Mouse (Mus musculus): ENCODE measurements around the gene Brca1. TPM values are rescaled to one million over a fixed set of nuclear protein-coding genes. Genes with fewer than 3 reads are reported as not detected.
"Not testable (repeated sequence)": the region's sequence is repeated elsewhere in the genome, so short reads cannot be mapped to it uniquely, and the experiment has no call there.

Gene Brca1
- polyA plus RNA-seq, 1 experiment from 2014 or later = 14.1 TPM

DNA sequence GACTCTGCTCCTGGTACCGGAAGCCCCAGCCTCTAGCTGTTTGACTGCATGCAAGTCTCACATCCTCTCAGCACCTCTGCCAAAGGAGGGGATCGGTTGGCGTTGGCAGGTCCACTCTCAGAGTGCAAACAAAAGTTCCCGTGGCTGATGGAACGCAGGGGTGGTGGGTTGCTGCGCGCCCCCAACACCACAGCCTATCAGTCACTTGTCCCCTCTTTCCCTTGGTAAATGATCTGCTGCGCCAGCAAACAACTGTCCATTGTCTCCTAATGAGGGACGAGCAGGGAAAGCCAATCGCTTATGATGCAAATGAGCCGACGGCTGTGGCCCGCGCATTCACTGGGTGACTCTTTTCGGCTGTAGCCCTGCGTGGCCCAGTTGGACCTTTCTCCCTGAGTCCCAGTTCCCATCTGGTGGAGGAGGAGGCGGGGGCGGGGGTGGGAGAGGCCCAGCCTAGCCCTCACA, 72.6 kb downstream of the Brca1 start:
- Histone ChIP-seq H3K9me3 (ENCODE audit: control insufficient read depth, low read length) (no peaks in the 10 kb centered on the region), H3K4me1 (replicated peaks; ENCODE audit: control insufficient read depth, insufficient read depth, low read length) (peaks cover 8% of the 10 kb centered on the region), H3K27ac (ENCODE audit: low read length) (0 out of 2 replicates have a peak overlapping the region, but pooled peaks have one; percentile 20), H3K9ac (ENCODE audit: low read length) (peak overlapping the region; percentile 37; the same call in 1 of the 2 replicates), H3K27me3 (ENCODE audit: control insufficient read depth, insufficient read depth, low read depth, low read length) (no peaks in the 10 kb centered on the region), H3K36me3 (ENCODE audit: control insufficient read depth, insufficient read depth, low read length) (no peaks in the 10 kb centered on the region), H3K4me2 (ENCODE audit: low read depth, low read length) (peak overlapping the region; percentile 43), H3K4me3 (ENCODE audit: low read length) (peak overlapping the region; percentile 12)
- WGBS = 6% methylated on average over 18 of the region's 18 CpGs
- no peak for ATAC-seq (ENCODE audit: low read depth)

DNA sequence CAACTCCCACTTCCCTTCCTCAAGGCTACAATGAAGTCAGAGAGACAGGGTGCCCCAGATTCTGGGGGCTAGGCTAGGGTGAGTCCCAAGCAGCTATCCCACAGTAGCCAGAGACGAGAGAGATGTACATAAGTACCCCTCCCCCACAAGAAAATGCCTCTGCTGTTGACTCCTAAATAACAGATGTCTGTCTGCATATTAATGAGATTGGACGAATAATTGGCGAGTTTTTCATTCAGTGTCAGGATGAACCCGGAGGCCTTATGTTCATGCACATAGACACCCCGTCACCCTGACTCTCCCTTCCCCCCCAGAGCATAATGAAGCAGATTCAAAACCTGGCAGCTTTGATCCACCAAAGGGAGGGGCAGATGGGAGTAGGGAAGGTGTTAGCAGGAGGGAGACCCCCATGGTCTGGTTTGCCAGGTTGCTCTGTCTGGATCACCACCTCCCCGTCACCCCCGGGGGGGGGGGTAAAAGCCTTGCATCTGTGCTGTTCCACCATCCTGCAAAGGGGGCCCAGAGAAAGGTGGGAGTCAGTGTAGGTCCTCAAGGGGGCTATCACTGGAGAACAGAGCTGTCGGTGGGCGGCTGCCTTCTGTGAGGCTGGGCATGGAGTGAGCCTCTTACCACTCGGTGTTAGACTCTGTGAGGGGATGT, 74.1 kb downstream of the Brca1 start:
- H3K36me3 ChIP-seq (ENCODE audit: control insufficient read depth, insufficient read depth, low read length) = no peaks in the 10 kb centered on the region
- no peak overlapping the region for H3K4me2 ChIP-seq (ENCODE audit: low read depth, low read length)
- no peaks in the 10 kb centered on the region for H3K27me3 ChIP-seq (ENCODE audit: control insufficient read depth, insufficient read depth, low read depth, low read length)
- no peak overlapping the region for H3K9ac ChIP-seq (ENCODE audit: low read length)
- H3K4me3 ChIP-seq (ENCODE audit: low read length) = no peak overlapping the region
- WGBS = 63% methylated on average over 10 of the region's 10 CpGs
- peaks cover 8% of the 10 kb centered on the region for H3K4me1 ChIP-seq (replicated peaks; ENCODE audit: control insufficient read depth, insufficient read depth, low read length)
- H3K27ac ChIP-seq (ENCODE audit: low read length) = no peak overlapping the region
- no peak for ATAC-seq (ENCODE audit: low read depth)
- no peaks in the 10 kb centered on the region for H3K9me3 ChIP-seq (ENCODE audit: control insufficient read depth, low read length)

DNA sequence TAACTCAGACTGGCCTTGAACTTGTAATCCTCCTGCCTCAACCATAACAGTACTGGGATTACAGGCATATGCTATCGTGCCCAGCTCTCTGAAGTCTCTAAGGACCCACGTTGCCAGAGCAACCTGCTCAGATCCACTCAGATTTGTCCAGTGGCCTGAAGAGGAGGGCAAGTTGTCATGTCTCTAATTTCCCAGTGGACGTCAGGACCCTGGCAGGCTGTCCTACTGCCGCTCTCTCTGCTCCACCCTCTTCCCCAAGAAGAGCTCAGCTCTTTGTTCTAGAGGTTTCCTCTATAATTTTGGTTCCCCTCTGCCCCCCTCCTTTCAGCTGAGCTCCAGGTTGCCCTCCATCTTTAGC, 74.6 kb downstream of the Brca1 start:
- no peak overlapping the region for H3K4me3 ChIP-seq (ENCODE audit: low read length)
- no peaks in the 10 kb centered on the region for H3K9me3 ChIP-seq (ENCODE audit: control insufficient read depth, low read length)
- ATAC-seq (ENCODE audit: low read depth) = no peak
- H3K9ac ChIP-seq (ENCODE audit: low read length) = no peak overlapping the region
- H3K4me2 ChIP-seq (ENCODE audit: low read depth, low read length) = no peak overlapping the region
- H3K27me3 ChIP-seq (ENCODE audit: control insufficient read depth, insufficient read depth, low read depth, low read length) = no peaks in the 10 kb centered on the region
- 32% methylated on average over 4 of the region's 4 CpGs for WGBS
- H3K27ac ChIP-seq (ENCODE audit: low read length) = no peak overlapping the region
- peaks cover 8% of the 10 kb centered on the region for H3K4me1 ChIP-seq (replicated peaks; ENCODE audit: control insufficient read depth, insufficient read depth, low read length)
- no peaks in the 10 kb centered on the region for H3K36me3 ChIP-seq (ENCODE audit: control insufficient read depth, insufficient read depth, low read length)

DNA sequence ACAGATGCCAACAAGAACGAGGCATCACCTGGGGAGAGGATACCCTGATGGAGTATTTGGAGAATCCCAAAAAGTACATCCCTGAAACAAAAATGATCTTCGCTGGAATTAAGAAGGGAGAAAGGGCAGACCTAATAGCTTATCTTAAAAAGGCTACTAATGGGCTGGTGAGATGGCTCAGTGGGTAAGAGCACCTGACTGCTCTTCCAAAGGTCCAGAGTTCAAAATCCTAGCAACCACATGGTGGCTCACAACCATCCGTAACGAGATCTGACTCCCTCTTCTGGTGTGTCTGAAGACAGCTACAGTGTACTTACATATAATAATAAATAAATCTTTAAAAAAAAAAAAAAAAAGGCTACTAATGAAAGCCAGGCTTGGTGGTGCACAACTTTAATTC, 75.4 kb downstream of the Brca1 start:
- not testable (repeated sequence) for H3K36me3 ChIP-seq (ENCODE audit: control insufficient read depth, insufficient read depth, low read length); H3K4me1 ChIP-seq (replicated peaks; ENCODE audit: control insufficient read depth, insufficient read depth, low read length); H3K27ac ChIP-seq (ENCODE audit: low read length); H3K9me3 ChIP-seq (ENCODE audit: control insufficient read depth, low read length); H3K9ac ChIP-seq (ENCODE audit: low read length); H3K27me3 ChIP-seq (ENCODE audit: control insufficient read depth, insufficient read depth, low read depth, low read length); H3K4me2 ChIP-seq (ENCODE audit: low read depth, low read length); H3K4me3 ChIP-seq (ENCODE audit: low read length); ATAC-seq (ENCODE audit: low read depth)
- WGBS = 69% methylated on average over 4 of the region's 4 CpGs

DNA sequence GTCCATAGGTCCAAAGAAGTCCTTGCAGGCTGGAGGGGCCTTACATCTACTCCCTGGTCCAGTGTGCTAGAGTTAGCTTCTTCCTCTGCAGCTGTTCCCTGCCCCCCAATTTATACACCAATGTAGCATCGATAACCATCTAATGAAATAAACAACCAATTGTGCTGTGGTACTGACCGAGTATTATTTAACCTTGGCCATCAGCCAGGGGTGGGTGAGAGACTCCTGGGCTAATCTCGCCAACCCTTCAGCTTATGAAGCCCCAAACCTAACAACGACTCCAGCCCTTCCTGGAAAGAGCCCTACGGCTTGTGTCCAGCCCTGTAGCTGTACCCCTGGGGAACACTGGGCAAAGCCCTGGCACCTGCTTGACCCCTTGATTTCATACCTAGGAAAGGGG, 77.5 kb downstream of the Brca1 start:
- Histone ChIP-seq H3K4me3 (ENCODE audit: low read length) (no peak overlapping the region), H3K27ac (ENCODE audit: low read length) (no peak overlapping the region), H3K4me1 (replicated peaks; ENCODE audit: control insufficient read depth, insufficient read depth, low read length) (peaks cover 6% of the 10 kb centered on the region), H3K9me3 (ENCODE audit: control insufficient read depth, low read length) (no peaks in the 10 kb centered on the region), H3K9ac (ENCODE audit: low read length) (no peak overlapping the region), H3K36me3 (ENCODE audit: control insufficient read depth, insufficient read depth, low read length) (no peaks in the 10 kb centered on the region), H3K27me3 (ENCODE audit: control insufficient read depth, insufficient read depth, low read depth, low read length) (no peaks in the 10 kb centered on the region), H3K4me2 (ENCODE audit: low read depth, low read length) (no peak overlapping the region)
- ATAC-seq (ENCODE audit: low read depth) = no peak
- WGBS = 57% methylated on average over 5 of the region's 5 CpGs

DNA sequence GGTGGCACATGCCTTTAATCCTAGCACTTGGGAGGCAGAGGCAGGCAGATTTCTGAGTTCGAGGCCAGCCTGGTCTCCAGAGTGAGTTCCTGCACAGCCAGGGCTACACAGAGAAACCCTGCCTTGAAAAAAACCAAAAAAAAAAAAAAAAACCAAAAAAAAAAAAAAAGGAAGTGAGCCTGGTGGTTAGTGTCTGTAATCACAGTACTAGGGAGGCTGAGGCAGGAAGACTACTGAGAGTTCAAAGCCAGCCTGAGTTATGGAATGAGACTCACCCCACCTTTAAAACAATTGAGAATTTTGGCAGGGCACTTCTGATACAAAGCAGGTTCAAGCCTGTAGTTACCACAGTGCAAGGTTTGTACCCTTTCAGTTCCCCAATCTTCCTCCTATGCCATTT, 78.1 kb downstream of the Brca1 start:
- H3K4me2 ChIP-seq (ENCODE audit: low read depth, low read length); H3K9me3 ChIP-seq (ENCODE audit: control insufficient read depth, low read length); H3K36me3 ChIP-seq (ENCODE audit: control insufficient read depth, insufficient read depth, low read length); H3K4me1 ChIP-seq (replicated peaks; ENCODE audit: control insufficient read depth, insufficient read depth, low read length); H3K27me3 ChIP-seq (ENCODE audit: control insufficient read depth, insufficient read depth, low read depth, low read length); H3K27ac ChIP-seq (ENCODE audit: low read length); H3K9ac ChIP-seq (ENCODE audit: low read length); H3K4me3 ChIP-seq (ENCODE audit: low read length); ATAC-seq (ENCODE audit: low read depth): not testable (repeated sequence)
- WGBS = 62% methylated on average over 1 of the region's 1 CpGs

DNA sequence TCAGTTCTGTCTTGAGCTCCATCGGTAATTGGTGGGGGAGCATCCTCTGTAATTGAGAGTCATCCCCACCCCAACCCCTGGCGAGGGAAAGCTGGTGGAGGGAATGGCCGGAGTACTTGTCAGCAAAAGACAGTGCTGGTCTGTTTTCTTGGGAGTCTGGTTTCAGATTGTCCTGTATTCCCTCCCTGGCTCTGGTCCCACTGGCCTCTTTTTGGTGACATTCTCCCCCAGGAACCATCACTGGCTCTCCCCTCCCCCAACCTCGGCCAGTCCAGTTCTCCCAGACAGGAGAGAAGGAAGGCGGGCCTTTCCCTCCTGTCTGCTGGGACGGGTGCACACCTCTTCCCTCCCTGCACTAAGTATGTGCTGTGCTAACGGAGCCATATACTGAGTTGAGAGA, 79.4 kb downstream of the Brca1 start:
- Histone ChIP-seq H3K4me1 (replicated peaks; ENCODE audit: control insufficient read depth, insufficient read depth, low read length) (peaks cover 8% of the 10 kb centered on the region), H3K4me2 (ENCODE audit: low read depth, low read length) (no peak overlapping the region), H3K36me3 (ENCODE audit: control insufficient read depth, insufficient read depth, low read length) (no peaks in the 10 kb centered on the region), H3K9ac (ENCODE audit: low read length) (no peak overlapping the region), H3K4me3 (ENCODE audit: low read length) (no peak overlapping the region), H3K9me3 (ENCODE audit: control insufficient read depth, low read length) (no peaks in the 10 kb centered on the region), H3K27ac (ENCODE audit: low read length) (no peak overlapping the region), H3K27me3 (ENCODE audit: control insufficient read depth, insufficient read depth, low read depth, low read length) (no peaks in the 10 kb centered on the region; the same call in 1 of the 2 replicates)
- WGBS = 39% methylated on average over 7 of the region's 7 CpGs
- ATAC-seq (ENCODE audit: low read depth) = no peak

DNA sequence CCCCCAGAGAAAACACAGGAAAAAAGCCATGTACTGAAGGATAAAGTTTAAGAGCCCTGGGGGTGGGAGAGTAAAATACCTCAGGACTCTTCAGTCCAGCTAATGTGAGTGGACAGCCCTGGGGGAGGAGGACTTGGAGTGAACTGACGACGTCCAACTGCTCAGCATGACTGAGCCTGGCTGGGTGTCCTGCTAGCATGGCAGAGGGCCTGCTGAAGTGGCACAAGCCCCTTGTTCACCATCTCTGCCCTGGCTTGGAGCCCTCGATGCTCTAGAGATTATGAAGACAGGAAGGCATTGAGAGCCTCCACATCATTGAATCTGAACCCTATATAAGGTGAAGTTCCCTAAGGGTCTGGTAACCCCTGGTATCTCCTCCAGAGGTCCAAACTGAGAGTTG, 79.8 kb downstream of the Brca1 start:
- Histone ChIP-seq H3K4me2 (ENCODE audit: low read depth, low read length) (no peak overlapping the region), H3K36me3 (ENCODE audit: control insufficient read depth, insufficient read depth, low read length) (no peaks in the 10 kb centered on the region), H3K27ac (ENCODE audit: low read length) (no peak overlapping the region), H3K9ac (ENCODE audit: low read length) (no peak overlapping the region), H3K27me3 (ENCODE audit: control insufficient read depth, insufficient read depth, low read depth, low read length) (no peaks in the 10 kb centered on the region; the same call in 1 of the 2 replicates), H3K4me3 (ENCODE audit: low read length) (no peak overlapping the region), H3K4me1 (replicated peaks; ENCODE audit: control insufficient read depth, insufficient read depth, low read length) (peaks cover 9% of the 10 kb centered on the region), H3K9me3 (ENCODE audit: control insufficient read depth, low read length) (no peaks in the 10 kb centered on the region)
- no peak for ATAC-seq (ENCODE audit: low read depth)
- WGBS = 47% methylated on average over 3 of the region's 3 CpGs

DNA sequence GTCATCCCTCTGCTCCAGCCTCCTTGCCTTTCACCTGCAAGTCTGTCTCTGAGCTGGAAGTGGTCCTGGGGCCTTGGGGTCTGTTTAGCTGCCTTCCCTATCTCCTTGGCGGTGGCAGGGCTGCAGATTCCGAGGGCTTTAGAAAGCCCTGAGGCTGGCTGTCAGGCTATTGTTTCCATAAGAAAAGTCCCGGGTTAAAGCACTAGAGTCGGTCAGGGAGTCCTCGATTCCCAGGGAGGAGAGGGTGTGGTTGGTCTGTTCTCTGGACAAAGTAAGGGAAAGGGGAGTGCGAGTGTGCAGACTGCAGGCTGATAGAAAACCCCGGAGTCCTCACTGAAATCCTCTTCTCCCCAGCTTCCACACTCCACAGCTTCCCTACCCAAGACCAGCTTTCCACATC, 81.5 kb downstream of the Brca1 start:
- Histone ChIP-seq H3K4me3 (ENCODE audit: low read length) (no peak overlapping the region), H3K36me3 (ENCODE audit: control insufficient read depth, insufficient read depth, low read length) (no peaks in the 10 kb centered on the region), H3K27me3 (ENCODE audit: control insufficient read depth, insufficient read depth, low read depth, low read length) (no peaks in the 10 kb centered on the region; the same call in 1 of the 2 replicates), H3K27ac (ENCODE audit: low read length) (no peak overlapping the region), H3K9ac (ENCODE audit: low read length) (no peak overlapping the region), H3K4me1 (replicated peaks; ENCODE audit: control insufficient read depth, insufficient read depth, low read length) (peaks cover 16% of the 10 kb centered on the region), H3K4me2 (ENCODE audit: low read depth, low read length) (no peak overlapping the region), H3K9me3 (ENCODE audit: control insufficient read depth, low read length) (no peaks in the 10 kb centered on the region)
- ATAC-seq (ENCODE audit: low read depth) = no peak
- WGBS = 54% methylated on average over 7 of the region's 7 CpGs

All from lung, embryonic 16.5 days (tissue).